Mouse (Mus musculus): ENCODE data around the gene Trpt1. TPM values are rescaled to one million over a fixed set of nuclear protein-coding genes. Genes with fewer than 3 reads are reported as not detected.
A peak's percentile ranks its signal among the peaks of the same experiment; 100 is the strongest.

Trpt1 gene
- polyA plus RNA-seq, 1 experiment = 29.6 TPM

- peaks cover 6% of the 10 kb centered on the region; the same call in 1 of the 2 replicates for H3K4me1 ChIP-seq (ENCODE audit: control insufficient read depth, insufficient read depth, low read length)
- no peaks in the 10 kb centered on the region for H3K27me3 ChIP-seq (ENCODE audit: control insufficient read depth, insufficient read depth, low read length)
- DNase-seq = peak; percentile 56 to 59
- TF ChIP-seq POLR2A (IDR thresholded peaks at IDR 0.05; ENCODE audit: borderline replicate concordance, insufficient read depth, low read length) (no peak), CTCF (IDR thresholded peaks at IDR 0.05; ENCODE audit: borderline replicate concordance, insufficient read depth, low read depth, low read length) (no peak)
- H3K27ac ChIP-seq (ENCODE audit: insufficient read depth, low read length) = no peak within 1 kb of the TSS
- WGBS = 10% methylated on average over 16 of the region's 16 CpGs
- H3K4me3 ChIP-seq (replicated peaks; ENCODE audit: insufficient read depth, low read depth, low read length) = peak within 1 kb of the TSS; percentile 54
Observed at GRCm38 (mm10) chr19:6975537-6976521, 20.1 kb upstream of the Trpt1 start, which contains the start of gene Plcb3. Gene Plcb3 (minus strand): TSS chr19:6976470.

- no peak for DNase-seq
- no peak overlapping the region for H3K27ac ChIP-seq (ENCODE audit: insufficient read depth, low read length)
- 77% methylated on average over 13 of the region's 13 CpGs for WGBS
- no peaks in the 10 kb centered on the region for H3K27me3 ChIP-seq (ENCODE audit: control insufficient read depth, insufficient read depth, low read length)
- H3K4me3 ChIP-seq (replicated peaks; ENCODE audit: insufficient read depth, low read depth, low read length) = no peak overlapping the region
- TF ChIP-seq CTCF (IDR thresholded peaks at IDR 0.05; ENCODE audit: borderline replicate concordance, insufficient read depth, low read depth, low read length) (no peak), POLR2A (IDR thresholded peaks at IDR 0.05; ENCODE audit: borderline replicate concordance, insufficient read depth, low read length) (no peak)
- peaks cover 8% of the 10 kb centered on the region; the same call in 1 of the 2 replicates for H3K4me1 ChIP-seq (ENCODE audit: control insufficient read depth, insufficient read depth, low read length)
Observed at GRCm38 (mm10) chr19:6977759-6978638, 17.9 kb upstream of the Trpt1 start.

GRCm38 (mm10) chr19:6978639-6978974 is 17.3 kb upstream of the Trpt1 start:
- Histone ChIP-seq H3K27me3 (ENCODE audit: control insufficient read depth, insufficient read depth, low read length) (no peaks in the 10 kb centered on the region), H3K4me3 (replicated peaks; ENCODE audit: insufficient read depth, low read depth, low read length) (peak overlapping the region; percentile 20), H3K4me1 (ENCODE audit: control insufficient read depth, insufficient read depth, low read length) (peaks cover 8% of the 10 kb centered on the region; the same call in 1 of the 2 replicates), H3K27ac (ENCODE audit: insufficient read depth, low read length) (no peak overlapping the region)
- WGBS = 33% methylated on average over 3 of the region's 3 CpGs
- no peak for TF ChIP-seq CTCF (IDR thresholded peaks at IDR 0.05; ENCODE audit: borderline replicate concordance, insufficient read depth, low read depth, low read length)
- TF ChIP-seq POLR2A (IDR thresholded peaks at IDR 0.05; ENCODE audit: borderline replicate concordance, insufficient read depth, low read length) = no peak
- no peak for DNase-seq

- peak; percentile 59 to 65 for DNase-seq
- 4% methylated on average over 11 of the region's 11 CpGs for WGBS
Observed at GRCm38 (mm10) chr19:6979001-6979479, 16.9 kb upstream of the Trpt1 start.

GRCm38 (mm10) chr19:6979486-6980380 is 16.2 kb upstream of the Trpt1 start:
- WGBS = 1% methylated on average over 59 of the region's 59 CpGs
- no peaks in the 10 kb centered on the region for H3K27me3 ChIP-seq (ENCODE audit: control insufficient read depth, insufficient read depth, low read length)
- DNase-seq = peak; percentile 99
- H3K4me1 ChIP-seq (ENCODE audit: control insufficient read depth, insufficient read depth, low read length) = peaks cover 8% of the 10 kb centered on the region; the same call in 1 of the 2 replicates
- H3K27ac ChIP-seq (ENCODE audit: insufficient read depth, low read length) = peak overlapping the region; percentile 68; the same call in 1 of the 2 replicates
- peak overlapping the region; percentile 59 for H3K4me3 ChIP-seq (replicated peaks; ENCODE audit: insufficient read depth, low read depth, low read length)
- TF ChIP-seq POLR2A (IDR thresholded peaks at IDR 0.05; ENCODE audit: borderline replicate concordance, insufficient read depth, low read length) = no peak
- TF ChIP-seq CTCF (IDR thresholded peaks at IDR 0.05; ENCODE audit: borderline replicate concordance, insufficient read depth, low read depth, low read length) = peak; percentile 59

More at GRCm38 (mm10) chr19:6979001-6979479, 16.9 kb upstream of the Trpt1 start:
- Histone ChIP-seq H3K27ac (ENCODE audit: insufficient read depth, low read length) (no peak overlapping the region), H3K4me1 (ENCODE audit: control insufficient read depth, insufficient read depth, low read length) (peaks cover 8% of the 10 kb centered on the region; the same call in 1 of the 2 replicates), H3K27me3 (ENCODE audit: control insufficient read depth, insufficient read depth, low read length) (no peaks in the 10 kb centered on the region), H3K4me3 (replicated peaks; ENCODE audit: insufficient read depth, low read depth, low read length) (peak overlapping the region; percentile 59)
- TF ChIP-seq CTCF (IDR thresholded peaks at IDR 0.05; ENCODE audit: borderline replicate concordance, insufficient read depth, low read depth, low read length) (no peak), POLR2A (IDR thresholded peaks at IDR 0.05; ENCODE audit: borderline replicate concordance, insufficient read depth, low read length) (no peak)

- peak; percentile 96 for TF ChIP-seq POLR2A (IDR thresholded peaks at IDR 0.05; ENCODE audit: borderline replicate concordance, insufficient read depth, low read length)
- no peak for TF ChIP-seq CTCF (IDR thresholded peaks at IDR 0.05; ENCODE audit: borderline replicate concordance, insufficient read depth, low read depth, low read length)
- WGBS = 2% methylated on average over 38 of the region's 38 CpGs
- H3K4me3 ChIP-seq (replicated peaks; ENCODE audit: insufficient read depth, low read depth, low read length) = peak within 1 kb of the TSS; percentile 92
- H3K4me1 ChIP-seq (ENCODE audit: control insufficient read depth, insufficient read depth, low read length) = peaks cover 8% of the 10 kb centered on the region; the same call in 1 of the 2 replicates
- peak within 1 kb of the TSS; percentile 68 for H3K27ac ChIP-seq (ENCODE audit: insufficient read depth, low read length)
- H3K27me3 ChIP-seq (ENCODE audit: control insufficient read depth, insufficient read depth, low read length) = no peaks in the 10 kb centered on the region
- DNase-seq = peak; percentile 99 to 100
Observed at GRCm38 (mm10) chr19:6980381-6981093, 15.4 kb upstream of the Trpt1 start, which contains the start of gene Fkbp2. Gene Fkbp2 (minus strand): TSS chr19:6980501.

Data from cerebellum, adult 2 months (tissue).